Mouse (Mus musculus): ENCODE measurements around the gene Rgs17. TPM values are rescaled to one million over a fixed set of nuclear protein-coding genes. Genes with fewer than 3 reads are reported as not detected.

Rgs17 gene
- polyA plus RNA-seq, 1 experiment from 2014 or later: 0.87 TPM

DNA sequence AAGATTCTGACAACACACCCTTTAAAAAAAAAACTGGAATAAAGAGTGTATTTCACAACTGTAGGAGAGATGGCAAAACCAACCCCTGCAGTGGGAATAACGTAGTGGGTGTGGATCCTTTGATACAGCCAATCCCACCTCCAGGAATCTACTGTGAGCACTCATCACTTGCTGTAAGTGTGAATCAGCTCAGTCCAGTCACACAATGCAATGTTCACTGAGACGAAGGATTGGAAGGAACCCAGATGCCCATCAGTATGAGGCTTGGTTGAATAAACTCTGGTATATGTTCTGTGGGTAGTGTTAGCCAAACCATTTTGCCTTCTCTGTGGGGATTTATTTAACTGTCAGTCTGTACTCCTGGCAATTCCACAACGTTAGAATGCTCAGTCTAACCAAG is 45.1 kb downstream of the Rgs17 start:
- Histone ChIP-seq H3K9ac (ENCODE audit: low read length) (no peak overlapping the region), H3K4me2 (ENCODE audit: low read depth, low read length) (no peak overlapping the region), H3K4me3 (ENCODE audit: low read length) (no peak overlapping the region), H3K9me3 (ENCODE audit: control insufficient read depth, low read length) (no peaks in the 10 kb centered on the region), H3K36me3 (ENCODE audit: control insufficient read depth, insufficient read depth, low read length) (no peaks in the 10 kb centered on the region), H3K27ac (ENCODE audit: low read length) (no peak overlapping the region), H3K27me3 (ENCODE audit: control insufficient read depth, insufficient read depth, low read depth, low read length) (no peaks in the 10 kb centered on the region), H3K4me1 (replicated peaks; ENCODE audit: control insufficient read depth, insufficient read depth, low read length) (no peaks in the 10 kb centered on the region)
- WGBS: 55% methylated on average over 3 of the region's 3 CpGs
- ATAC-seq (ENCODE audit: low read depth): no peak

GRCm38 (mm10) chr10:5871081-5871480 is 51.1 kb downstream of the Rgs17 start:
- no peak overlapping the region for H3K27ac ChIP-seq (ENCODE audit: low read length)
- no peaks in the 10 kb centered on the region for H3K9me3 ChIP-seq (ENCODE audit: control insufficient read depth, low read length)
- H3K27me3 ChIP-seq (ENCODE audit: control insufficient read depth, insufficient read depth, low read depth, low read length): no peaks in the 10 kb centered on the region
- no peaks in the 10 kb centered on the region for H3K36me3 ChIP-seq (ENCODE audit: control insufficient read depth, insufficient read depth, low read length)
- ATAC-seq (ENCODE audit: low read depth): no peak
- 32% methylated on average over 4 of the region's 4 CpGs for WGBS
- no peak overlapping the region for H3K4me2 ChIP-seq (ENCODE audit: low read depth, low read length)
- no peak overlapping the region for H3K4me3 ChIP-seq (ENCODE audit: low read length)
- no peaks in the 10 kb centered on the region for H3K4me1 ChIP-seq (replicated peaks; ENCODE audit: control insufficient read depth, insufficient read depth, low read length)
- H3K9ac ChIP-seq (ENCODE audit: low read length): no peak overlapping the region

GRCm38 (mm10) chr10:5867981-5868552 is 54.1 kb downstream of the Rgs17 start:
- no peaks in the 10 kb centered on the region for H3K4me1 ChIP-seq (replicated peaks; ENCODE audit: control insufficient read depth, insufficient read depth, low read length)
- H3K27me3 ChIP-seq (ENCODE audit: control insufficient read depth, insufficient read depth, low read depth, low read length): no peaks in the 10 kb centered on the region
- no peak overlapping the region for H3K4me3 ChIP-seq (ENCODE audit: low read length)
- H3K4me2 ChIP-seq (ENCODE audit: low read depth, low read length): no peak overlapping the region
- H3K36me3 ChIP-seq (ENCODE audit: control insufficient read depth, insufficient read depth, low read length): no peaks in the 10 kb centered on the region
- H3K27ac ChIP-seq (ENCODE audit: low read length): no peak overlapping the region
- 71% methylated on average over 11 of the region's 11 CpGs for WGBS
- no peak for ATAC-seq (ENCODE audit: low read depth)
- H3K9ac ChIP-seq (ENCODE audit: low read length): no peak overlapping the region
- H3K9me3 ChIP-seq (ENCODE audit: control insufficient read depth, low read length): no peaks in the 10 kb centered on the region

- no peak for ATAC-seq (ENCODE audit: low read depth)
- Histone ChIP-seq H3K4me1 (replicated peaks; ENCODE audit: control insufficient read depth, insufficient read depth, low read length) (no peaks in the 10 kb centered on the region), H3K27ac (ENCODE audit: low read length) (no peak overlapping the region), H3K27me3 (ENCODE audit: control insufficient read depth, insufficient read depth, low read depth, low read length) (no peaks in the 10 kb centered on the region), H3K9me3 (ENCODE audit: control insufficient read depth, low read length) (peaks cover 3% of the 10 kb centered on the region), H3K4me2 (ENCODE audit: low read depth, low read length) (no peak overlapping the region), H3K36me3 (ENCODE audit: control insufficient read depth, insufficient read depth, low read length) (no peaks in the 10 kb centered on the region), H3K4me3 (ENCODE audit: low read length) (no peak overlapping the region), H3K9ac (ENCODE audit: low read length) (no peak overlapping the region)
- WGBS: 59% methylated on average over 2 of the region's 2 CpGs
Measured at GRCm38 (mm10) chr10:5865996-5866395, 56.2 kb downstream of the Rgs17 start.

GRCm38 (mm10) chr10:5862669-5863068 is 59.5 kb downstream of the Rgs17 start:
- Histone ChIP-seq H3K27ac (ENCODE audit: low read length) (no peak overlapping the region), H3K4me2 (ENCODE audit: low read depth, low read length) (no peak overlapping the region), H3K9ac (ENCODE audit: low read length) (no peak overlapping the region), H3K27me3 (ENCODE audit: control insufficient read depth, insufficient read depth, low read depth, low read length) (no peaks in the 10 kb centered on the region), H3K4me1 (replicated peaks; ENCODE audit: control insufficient read depth, insufficient read depth, low read length) (no peaks in the 10 kb centered on the region), H3K9me3 (ENCODE audit: control insufficient read depth, low read length) (peaks cover 3% of the 10 kb centered on the region), H3K4me3 (ENCODE audit: low read length) (no peak overlapping the region), H3K36me3 (ENCODE audit: control insufficient read depth, insufficient read depth, low read length) (no peaks in the 10 kb centered on the region)
- WGBS: 91% methylated on average over 3 of the region's 3 CpGs
- no peak for ATAC-seq (ENCODE audit: low read depth)

DNA sequence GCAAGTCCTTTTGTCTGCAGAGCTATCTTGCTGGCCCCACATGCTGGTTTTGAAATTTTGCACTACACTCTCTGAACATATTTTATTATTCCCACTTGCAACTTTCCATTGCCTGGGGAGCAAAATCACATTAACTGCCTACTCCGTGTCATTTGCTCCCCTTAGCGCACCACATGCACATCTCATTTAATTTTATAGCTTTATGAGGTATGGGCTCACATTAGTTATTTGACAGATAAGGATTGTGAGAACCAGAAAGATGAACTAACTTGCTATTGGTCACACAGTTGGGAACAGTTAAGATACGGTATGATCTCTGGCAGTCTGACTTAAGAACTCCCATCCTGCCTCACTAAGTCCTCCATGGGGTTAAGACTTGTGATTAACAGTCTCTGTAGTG is 61.4 kb downstream of the Rgs17 start:
- Histone ChIP-seq H3K27ac (ENCODE audit: low read length) (no peak overlapping the region), H3K27me3 (ENCODE audit: control insufficient read depth, insufficient read depth, low read depth, low read length) (no peaks in the 10 kb centered on the region), H3K36me3 (ENCODE audit: control insufficient read depth, insufficient read depth, low read length) (no peaks in the 10 kb centered on the region), H3K4me2 (ENCODE audit: low read depth, low read length) (no peak overlapping the region), H3K4me1 (replicated peaks; ENCODE audit: control insufficient read depth, insufficient read depth, low read length) (no peaks in the 10 kb centered on the region), H3K4me3 (ENCODE audit: low read length) (no peak overlapping the region), H3K9ac (ENCODE audit: low read length) (no peak overlapping the region), H3K9me3 (ENCODE audit: control insufficient read depth, low read length) (peaks cover 3% of the 10 kb centered on the region)
- ATAC-seq (ENCODE audit: low read depth): no peak
- 86% methylated on average over 3 of the region's 3 CpGs for WGBS

DNA sequence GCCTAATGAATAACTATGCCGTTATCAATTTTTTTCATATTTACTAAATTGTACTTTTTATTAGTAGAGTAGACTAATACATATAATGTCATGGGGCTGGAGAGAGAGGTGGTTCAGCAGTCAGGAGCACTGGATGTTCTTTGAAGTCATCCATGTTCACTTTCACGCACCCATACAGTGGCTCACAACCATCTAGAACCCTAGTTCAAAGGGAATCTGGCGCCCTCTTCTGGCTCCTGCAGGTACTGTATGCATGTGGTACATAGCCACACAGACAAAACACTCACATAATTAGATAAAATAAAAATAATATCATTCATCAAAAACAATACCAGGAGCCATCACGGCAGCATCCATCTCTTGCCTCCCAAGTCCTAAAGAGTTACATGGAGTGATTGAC is 62.5 kb downstream of the Rgs17 start:
- no peaks in the 10 kb centered on the region for H3K4me1 ChIP-seq (replicated peaks; ENCODE audit: control insufficient read depth, insufficient read depth, low read length)
- H3K27ac ChIP-seq (ENCODE audit: low read length): no peak overlapping the region
- H3K4me3 ChIP-seq (ENCODE audit: low read length): no peak overlapping the region
- no peaks in the 10 kb centered on the region for H3K27me3 ChIP-seq (ENCODE audit: control insufficient read depth, insufficient read depth, low read depth, low read length)
- H3K36me3 ChIP-seq (ENCODE audit: control insufficient read depth, insufficient read depth, low read length): no peaks in the 10 kb centered on the region
- 64% methylated on average over 4 of the region's 4 CpGs for WGBS
- no peak overlapping the region for H3K4me2 ChIP-seq (ENCODE audit: low read depth, low read length)
- no peak overlapping the region for H3K9ac ChIP-seq (ENCODE audit: low read length)
- ATAC-seq (ENCODE audit: low read depth): no peak
- peaks cover 3% of the 10 kb centered on the region for H3K9me3 ChIP-seq (ENCODE audit: control insufficient read depth, low read length)

DNA sequence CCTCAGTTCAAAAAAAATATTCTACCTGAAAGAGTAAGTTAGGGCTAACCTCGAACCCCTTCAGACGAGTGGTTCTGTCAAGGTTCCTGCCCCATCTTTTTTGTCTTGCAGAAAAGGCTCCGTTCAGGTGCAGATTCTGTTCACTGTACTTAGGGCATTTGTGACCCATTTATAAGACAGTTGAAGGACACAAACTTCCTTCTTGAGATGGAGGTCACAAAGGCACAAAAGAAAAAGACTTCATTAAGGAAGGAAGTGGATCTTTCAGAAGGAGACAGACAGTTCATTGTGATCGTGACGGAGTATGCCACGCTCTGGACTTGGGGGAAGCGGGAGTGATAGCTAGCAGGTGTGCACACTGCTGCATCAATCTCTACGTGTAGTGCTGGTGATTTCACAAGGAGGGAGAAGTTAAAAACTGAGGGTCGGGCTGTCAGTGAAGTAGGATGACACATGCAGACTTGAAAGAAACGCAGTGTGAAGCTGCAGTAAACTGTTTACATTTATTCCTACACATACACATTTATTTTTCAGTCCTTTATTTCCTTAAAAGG is 64.1 kb downstream of the Rgs17 start:
- Histone ChIP-seq H3K27ac (ENCODE audit: low read length) (no peak overlapping the region), H3K9ac (ENCODE audit: low read length) (no peak overlapping the region), H3K4me2 (ENCODE audit: low read depth, low read length) (peak overlapping the region; percentile 1), H3K27me3 (ENCODE audit: control insufficient read depth, insufficient read depth, low read depth, low read length) (no peaks in the 10 kb centered on the region), H3K9me3 (ENCODE audit: control insufficient read depth, low read length) (peaks cover 3% of the 10 kb centered on the region), H3K4me1 (replicated peaks; ENCODE audit: control insufficient read depth, insufficient read depth, low read length) (no peaks in the 10 kb centered on the region), H3K36me3 (ENCODE audit: control insufficient read depth, insufficient read depth, low read length) (no peaks in the 10 kb centered on the region), H3K4me3 (ENCODE audit: low read length) (peak overlapping the region; percentile 3; the same call in 1 of the 2 replicates)
- ATAC-seq (ENCODE audit: low read depth): no peak
- WGBS: 25% methylated on average over 10 of the region's 10 CpGs

GRCm38 (mm10) chr10:5853290-5853868 is 68.8 kb downstream of the Rgs17 start:
- Histone ChIP-seq H3K9ac (ENCODE audit: low read length) (no peak overlapping the region), H3K4me2 (ENCODE audit: low read depth, low read length) (no peak overlapping the region), H3K27ac (ENCODE audit: low read length) (no peak overlapping the region), H3K4me3 (ENCODE audit: low read length) (no peak overlapping the region), H3K27me3 (ENCODE audit: control insufficient read depth, insufficient read depth, low read depth, low read length) (no peaks in the 10 kb centered on the region), H3K36me3 (ENCODE audit: control insufficient read depth, insufficient read depth, low read length) (no peaks in the 10 kb centered on the region), H3K4me1 (replicated peaks; ENCODE audit: control insufficient read depth, insufficient read depth, low read length) (no peaks in the 10 kb centered on the region), H3K9me3 (ENCODE audit: control insufficient read depth, low read length) (no peaks in the 10 kb centered on the region)
- WGBS: 81% methylated on average over 8 of the region's 8 CpGs
- ATAC-seq (ENCODE audit: low read depth): no peak

Measured in lung, embryonic 16.5 days (tissue).